Mouse (Mus musculus) common myeloid progenitor, adult 5-6 weeks (primary cell): ENCODE results near the gene Rnd1. TPM values are rescaled to one million over a fixed set of nuclear protein-coding genes. Genes with fewer than 3 reads are reported as not detected.

Experiments
- ATAC-seq: replicated peaks from 2 replicates; pipeline ENCODE4 v1.8.0; 2016; ENCODE audit warnings: low read depth, mild to moderate bottlenecking, moderate TSS enrichment, inconsistent platforms; ENCODE audit not compliant: poor library complexity, severe bottlenecking
- total RNA-seq: library from RNA; stranded (forward); fragments of 200-1000, 187-1606 nt; gene quantifications from 2 replicates; pipeline ENCODE4 v1.2.3, GENCODE M21; 2017

Gene Rnd1
- 0.23 TPM in 1 of 2 replicates, not detected in the other for total RNA-seq

DNA sequence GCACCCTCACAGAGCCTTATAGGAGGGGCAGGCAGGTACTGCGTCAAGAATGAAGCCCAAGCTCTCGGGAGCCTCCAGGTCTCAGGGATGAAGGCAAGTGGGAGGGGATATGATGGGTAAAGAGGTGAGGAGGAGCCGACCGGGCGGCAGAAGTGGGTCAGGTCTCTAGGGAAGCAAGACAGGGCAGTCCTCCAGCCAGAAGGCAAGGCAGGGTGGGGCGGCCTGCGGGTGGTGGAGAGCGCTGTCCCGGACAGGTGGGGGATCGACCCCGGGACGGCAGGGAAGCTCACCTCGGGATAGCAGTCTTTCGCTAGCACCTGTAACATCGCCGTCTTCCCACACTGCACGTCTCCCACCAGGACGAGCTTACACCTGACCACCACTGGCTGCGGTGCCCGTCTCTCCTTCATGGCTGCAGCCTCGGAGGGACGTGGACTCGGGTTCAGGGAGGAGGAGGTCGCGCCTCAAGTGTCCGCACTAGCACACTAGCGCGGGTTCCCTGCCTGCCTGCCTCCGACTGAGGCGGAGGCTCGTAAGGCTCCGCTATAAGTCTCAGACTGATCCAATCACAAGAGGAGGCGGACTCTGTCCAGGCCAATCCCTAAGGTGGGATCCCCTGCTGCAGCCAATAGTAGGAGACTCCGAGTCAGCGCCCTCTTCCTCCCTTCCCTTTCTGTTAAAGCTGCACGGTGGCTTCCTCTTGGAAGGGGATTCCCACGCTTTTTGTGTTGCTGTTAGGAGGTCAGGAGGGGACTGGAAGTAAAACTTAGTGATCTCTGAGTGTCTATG, at the start of gene Rnd1:
Gene Rnd1 (minus strand): TSS at position 522 of the 789 bp plus-strand sequence.
- peak; percentile 98 for ATAC-seq

- ATAC-seq: no peak
These were observed 49.5 kb upstream of the Rnd1 start for GRCm38 (mm10) chr15:98726746-98727145.

DNA sequence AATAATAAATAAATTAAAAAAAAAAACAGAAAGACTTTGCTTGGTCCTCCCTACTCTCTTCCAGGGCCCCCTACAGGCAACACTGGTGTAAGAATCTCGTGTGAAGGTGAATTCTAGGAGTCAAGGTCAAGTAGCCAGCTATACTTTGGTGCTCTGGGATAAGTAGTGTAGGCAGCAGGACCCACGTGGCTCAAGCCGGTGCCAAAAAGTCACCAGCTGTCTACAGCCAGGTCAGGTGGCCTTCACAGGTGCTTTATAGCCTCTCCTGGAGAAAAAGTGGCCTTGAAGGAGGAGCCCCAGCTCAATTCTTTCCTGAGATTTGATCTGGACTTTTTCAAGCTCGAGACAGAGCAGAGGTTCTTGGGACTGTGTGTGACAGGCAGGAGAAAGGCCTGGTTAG, 48.8 kb upstream of the Rnd1 start:
- no peak for ATAC-seq

DNA sequence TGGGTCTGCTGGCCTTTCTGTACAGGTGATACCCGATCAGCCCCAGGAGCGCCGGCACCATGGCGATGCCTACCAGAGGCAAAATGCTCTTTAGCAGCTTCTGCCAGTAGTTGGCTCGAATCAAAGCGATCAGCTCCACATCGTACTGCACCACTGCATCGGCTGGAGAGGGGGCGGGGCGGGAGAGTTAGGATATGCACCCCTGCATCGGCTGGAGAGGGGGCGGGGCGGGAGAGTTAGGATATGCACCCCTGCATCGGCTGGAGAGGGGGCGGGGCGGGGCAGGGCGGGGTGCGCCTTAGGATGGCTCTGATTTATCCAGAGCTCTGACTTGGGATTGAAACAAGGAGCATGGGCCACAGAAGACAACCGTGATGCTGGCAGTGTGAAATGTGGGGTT, 47.2 kb upstream of the Rnd1 start:
- no peak for ATAC-seq

- ATAC-seq: peak; percentile 77
These were observed 45.6 kb upstream of the Rnd1 start for GRCm38 (mm10) chr15:98722854-98723253.

GRCm38 (mm10) chr15:98722191-98722590, 44.9 kb upstream of the Rnd1 start:
- ATAC-seq: no peak

DNA sequence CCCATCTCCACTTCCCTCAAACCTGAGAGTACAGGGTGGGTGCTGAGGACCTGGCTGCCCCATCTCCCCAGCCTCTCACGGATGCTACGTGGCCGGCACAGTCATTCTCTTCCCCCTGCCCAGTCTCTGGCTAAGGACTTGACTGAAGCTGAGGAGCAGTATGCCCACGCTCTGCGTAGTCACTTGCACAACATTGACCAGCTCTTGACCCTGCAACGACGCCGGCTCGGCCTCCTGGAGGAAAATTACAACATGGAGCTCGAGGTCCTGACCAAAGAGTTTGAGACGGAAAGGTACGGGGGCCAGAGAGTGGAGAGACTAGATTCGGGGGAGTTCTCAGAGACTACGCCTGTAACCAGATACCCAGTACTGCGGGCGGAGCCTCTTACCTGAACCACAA, 40.0 kb upstream of the Rnd1 start:
- no peak for ATAC-seq

- ATAC-seq: no peak
These were observed 37.0 kb upstream of the Rnd1 start for GRCm38 (mm10) chr15:98714230-98714652.

DNA sequence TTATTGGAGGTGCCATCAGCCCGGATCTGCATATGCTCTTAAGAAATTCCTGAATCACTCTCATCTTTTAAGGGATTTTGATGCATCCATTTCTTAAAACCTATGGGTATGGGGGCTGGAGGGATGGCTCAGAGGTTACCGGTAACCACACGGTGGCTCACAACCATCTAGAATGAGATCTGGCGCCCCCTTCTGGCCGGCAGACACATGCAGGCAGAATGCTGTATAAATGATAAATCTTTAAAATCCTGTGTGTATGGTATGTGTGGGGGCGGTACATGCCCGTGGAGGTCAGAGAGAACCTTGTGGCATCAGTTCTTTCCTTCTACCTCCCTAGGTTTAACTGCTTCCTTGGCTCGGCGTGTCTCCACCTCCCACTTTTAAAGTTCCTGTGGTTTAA, 33.2 kb upstream of the Rnd1 start:
- ATAC-seq: peak; percentile 73

DNA sequence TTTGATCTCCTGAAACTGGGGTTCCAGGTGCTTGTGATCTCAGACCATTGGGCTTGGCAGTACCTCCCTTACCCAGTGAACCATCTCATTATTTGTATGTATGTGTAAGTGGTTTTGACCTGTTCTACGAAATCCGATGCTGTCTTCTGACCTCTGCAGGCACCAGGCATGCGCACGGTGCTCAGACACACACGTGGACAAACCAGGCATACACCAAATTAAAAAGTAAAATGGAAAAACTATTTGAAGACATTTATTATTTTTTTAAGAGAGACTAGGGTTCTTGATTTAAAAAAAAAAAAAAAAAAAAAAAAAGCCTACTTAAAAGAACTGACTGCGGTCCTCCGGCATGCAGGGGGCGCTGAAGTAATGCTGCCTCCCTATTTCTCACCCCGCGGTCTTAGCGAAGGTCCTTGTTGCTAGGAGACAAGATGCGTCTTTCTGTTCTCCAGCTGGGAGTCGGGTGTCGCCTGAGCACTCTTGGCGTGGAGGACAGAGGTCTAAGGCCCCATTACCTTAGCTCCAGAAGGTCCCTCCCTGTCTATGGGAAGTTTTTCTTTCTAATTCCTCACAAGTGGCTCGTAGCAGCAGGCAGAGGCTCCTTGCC, 30.6 kb upstream of the Rnd1 start, which contains the start of gene Ccdc65:
Gene Ccdc65 (plus strand): TSS at position 442 of the 607 bp plus-strand sequence.
- peak; percentile 90 for ATAC-seq

- ATAC-seq: no peak
These were observed 27.1 kb upstream of the Rnd1 start for GRCm38 (mm10) chr15:98704312-98704711.

DNA sequence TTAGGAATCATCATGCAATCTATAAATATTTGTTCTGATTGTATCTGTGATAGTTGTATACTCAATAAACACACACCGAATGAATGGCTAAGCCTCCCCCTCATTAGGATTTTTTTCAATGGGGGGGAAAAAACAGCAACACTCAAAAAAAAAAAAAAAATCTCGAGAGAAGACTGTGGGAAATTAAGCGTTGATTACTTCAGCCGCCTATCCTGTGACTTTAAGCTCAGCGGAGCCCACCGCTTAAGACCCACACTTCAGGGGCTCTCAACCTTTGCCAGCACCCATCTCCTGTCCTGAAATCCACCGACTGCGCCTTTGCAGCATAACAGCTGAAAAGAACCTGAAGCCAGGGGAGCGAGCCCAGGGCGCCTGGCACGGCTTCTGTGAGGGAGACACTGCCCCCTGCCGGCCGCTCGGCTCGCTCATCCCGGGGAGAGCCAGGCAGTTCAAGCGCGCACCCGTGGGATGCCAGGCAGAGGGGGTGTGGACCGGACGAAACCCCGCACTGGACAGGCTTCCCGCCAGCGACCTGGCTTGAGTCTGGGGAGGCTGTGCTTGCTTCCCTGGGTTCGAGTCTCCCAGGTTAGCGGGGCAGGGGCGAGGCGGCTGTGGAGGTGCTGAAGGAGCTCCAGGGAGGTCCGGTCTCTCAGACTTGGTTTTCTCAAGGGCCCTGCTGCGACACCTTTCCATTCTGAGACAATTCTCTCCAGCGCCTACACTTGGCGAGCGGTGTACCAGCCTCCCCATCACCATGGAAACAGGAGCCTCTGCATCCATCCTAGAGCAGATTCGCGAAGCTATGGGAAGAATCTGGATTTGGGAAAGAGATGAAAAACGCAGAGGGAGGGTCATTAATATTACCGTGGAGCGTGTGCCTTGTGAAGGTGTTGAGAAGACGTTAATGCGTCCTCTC, 22.2 kb upstream of the Rnd1 start:
- peak; percentile 99 for ATAC-seq

DNA sequence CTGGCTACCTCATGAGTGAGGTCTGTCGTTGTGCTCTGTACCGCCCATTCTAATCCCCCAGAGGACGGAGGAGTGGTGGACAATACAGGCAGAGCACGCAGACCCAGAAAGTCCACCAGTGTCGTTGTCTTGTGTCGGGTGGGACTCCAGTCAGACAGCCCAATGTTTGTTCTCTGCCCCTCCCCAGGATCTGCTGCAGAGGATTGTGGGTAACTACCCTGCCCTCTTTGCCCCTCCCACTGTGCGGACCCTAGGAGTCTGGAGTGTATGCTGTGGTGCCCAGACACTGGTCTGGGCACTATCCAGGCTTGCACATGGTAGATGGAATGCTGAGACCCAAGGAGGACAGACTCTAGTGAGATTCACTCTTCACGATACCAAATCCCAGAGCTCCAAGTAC, 19.0 kb upstream of the Rnd1 start:
- ATAC-seq: no peak

- no peak for ATAC-seq
These were observed 18.5 kb upstream of the Rnd1 start for GRCm38 (mm10) chr15:98695726-98696125.

DNA sequence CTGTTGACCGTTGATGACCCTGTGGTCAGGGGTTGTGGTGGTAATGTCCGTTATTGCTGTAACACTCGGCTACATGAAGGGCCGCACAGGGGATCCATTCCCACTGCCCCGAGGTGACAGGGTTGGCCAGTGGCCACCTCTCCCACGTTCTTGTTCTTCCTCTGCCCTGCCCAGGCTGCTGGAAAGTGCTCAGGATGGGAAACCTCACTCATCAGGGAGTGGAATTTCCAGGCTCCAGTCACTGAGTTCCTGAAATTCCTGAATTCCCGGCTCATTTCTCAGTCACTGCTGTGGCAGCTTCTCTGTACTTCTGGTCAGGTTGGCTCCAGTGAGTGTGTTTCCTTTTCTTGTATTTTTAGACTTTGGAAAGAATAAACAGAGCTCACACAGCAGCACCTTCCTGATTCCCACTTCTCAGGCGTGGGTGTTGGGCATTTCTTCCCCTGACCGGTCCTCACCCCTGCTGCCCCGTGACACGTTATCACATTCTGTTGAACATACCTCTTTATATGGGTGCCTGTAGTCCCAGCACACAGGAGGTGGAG, 15.0 kb upstream of the Rnd1 start:
- ATAC-seq: no peak

GRCm38 (mm10) chr15:98691486-98692147, 14.4 kb upstream of the Rnd1 start:
- ATAC-seq: no peak

DNA sequence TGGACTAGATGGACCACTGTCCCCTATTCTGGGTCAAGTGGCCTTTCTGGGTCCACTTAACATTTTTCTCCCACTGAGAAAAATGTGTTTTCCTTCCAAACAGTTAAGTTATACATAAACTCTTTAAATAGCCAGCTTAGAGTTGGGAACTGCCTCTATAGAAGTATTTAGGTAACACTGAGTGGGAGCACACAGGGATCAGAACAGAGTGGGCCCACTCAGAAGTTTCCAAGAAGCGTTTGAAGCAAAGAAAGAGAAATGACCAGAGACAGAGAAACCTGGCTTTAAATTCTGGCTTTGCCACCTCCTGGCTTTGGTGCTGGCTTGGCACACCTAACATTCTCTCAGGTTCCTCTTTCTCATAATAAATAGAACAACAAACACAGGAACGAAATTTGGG, 12.4 kb upstream of the Rnd1 start:
- ATAC-seq: no peak

DNA sequence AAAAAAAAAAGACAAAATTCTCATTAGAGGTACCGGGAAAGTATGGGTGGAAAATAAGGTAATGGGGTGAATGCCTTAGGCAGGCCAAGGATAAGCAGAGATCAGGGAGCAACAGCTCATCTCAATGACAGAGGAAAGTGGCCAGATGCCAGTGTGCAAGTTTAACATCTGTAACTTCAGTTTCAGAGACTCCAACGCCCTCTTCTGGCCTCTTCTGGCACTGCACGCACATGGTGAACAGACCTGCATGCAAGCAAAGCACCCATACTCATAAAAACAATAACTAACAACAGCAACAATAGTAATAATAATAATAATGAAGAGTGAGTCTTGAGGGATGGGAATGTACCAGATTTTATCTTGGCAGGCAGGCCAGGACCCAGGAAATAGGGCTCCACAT, 8.7 kb upstream of the Rnd1 start:
- no peak for ATAC-seq

DNA sequence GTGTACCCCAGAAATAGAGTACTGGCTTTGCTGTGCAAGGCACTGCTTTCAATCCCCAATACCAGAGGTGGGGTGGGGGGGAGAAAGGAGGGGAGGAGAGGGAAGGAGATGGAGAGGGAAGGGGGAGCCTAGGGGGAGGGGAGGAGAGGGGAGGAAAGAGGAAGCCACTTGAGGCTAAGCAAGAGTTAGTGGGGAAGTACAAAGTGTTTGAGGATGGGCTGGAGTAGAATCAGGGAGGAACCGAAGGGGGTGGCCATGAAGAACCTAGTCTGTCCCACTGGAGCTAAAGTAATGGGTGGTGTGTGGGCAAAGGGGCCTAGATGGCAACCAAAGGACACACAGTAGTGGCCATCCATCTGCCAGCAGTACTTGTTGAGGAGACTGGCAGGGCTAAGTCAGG, 6.5 kb upstream of the Rnd1 start:
- peak; percentile 56; the same call in 1 of the 2 replicates for ATAC-seq

GRCm38 (mm10) chr15:98683177-98683576, 5.9 kb upstream of the Rnd1 start:
- no peak; the same call in 1 of the 2 replicates for ATAC-seq
